Mouse (Mus musculus) hindbrain, postnatal 0 days (tissue): ENCODE data around the gene March4. TPM values are rescaled to one million over a fixed set of nuclear protein-coding genes. Genes with fewer than 3 reads are reported as not detected.
A peak's percentile ranks its signal among the peaks of the same experiment; 100 is the strongest.

Experiments used
- ATAC-seq: fragments of 200-750 bp; cut with Nextera tagmentation; 2 replicates; pipeline ENCODE4 v1.8.0; 2017; ENCODE audit warnings: mild to moderate bottlenecking, moderate TSS enrichment, moderate library complexity
- DNase-seq: peaks from one replicate; pipeline ENCODE4 v3.0.0-alpha.2; 2015; ENCODE audit warnings: low spot score
- H3K27ac ChIP-seq: fragments of 300-500 bp; sonication (generic); 2 replicates; pipeline ENCODE4 v1.5.1; 2014; ENCODE audit warnings: mild to moderate bottlenecking
- H3K27me3 ChIP-seq: fragments of 300-500 bp; sonication (generic); 2 replicates; pipeline ENCODE4 v1.6.1; 2014; ENCODE audit warnings: low read length, mixed read lengths; ENCODE audit not compliant: insufficient read depth
- H3K36me3 ChIP-seq: fragments of 300-500 bp; sonication (generic); 2 replicates; pipeline ENCODE4 v1.6.1; 2014; ENCODE audit warnings: low read length, mixed read lengths; ENCODE audit not compliant: insufficient read depth
- H3K4me1 ChIP-seq: fragments of 300-500 bp; sonication (generic); 2 replicates; pipeline ENCODE4 v1.6.1; 2014; ENCODE audit warnings: antibody characterized with exemption, low read length, mixed read lengths; ENCODE audit not compliant: insufficient read depth
- H3K4me2 ChIP-seq: fragments of 300-500 bp; sonication (generic); 2 replicates; pipeline ENCODE4 v1.6.1; 2014; ENCODE audit warnings: low read depth, mild to moderate bottlenecking, low read length, moderate library complexity, mixed read lengths
- H3K4me3 ChIP-seq: fragments of 300-500 bp; sonication (generic); 2 replicates; pipeline ENCODE4 v1.5.1; 2014; ENCODE audit warnings: low read length
- H3K9ac ChIP-seq: fragments of 300-500 bp; sonication (generic); replicated peaks from 2 replicates; pipeline ENCODE4 v1.6.1; 2014; ENCODE audit warnings: mild to moderate bottlenecking, low read length, moderate library complexity, mixed read lengths
- H3K9me3 ChIP-seq: fragments of 300-500 bp; sonication (generic); 2 replicates; pipeline ENCODE4 v1.6.1; 2016; ENCODE audit warnings: low read length, mixed read lengths
- CTCF ChIP-seq: IDR thresholded peaks from 2 replicates; pipeline ENCODE4 v1.5.1; 2016; ENCODE audit warnings: antibody characterized with exemption, control low read depth, low read depth
- WGBS: fragments of 180-500 bp; shearing (Covaris S2); extraction: QIAGEN DNeasy Blood & Tissue Kit; methylation state at CpG from one replicate; pipeline ENCODE4 v1.1.7; 2014; 5-methylcytosine and 5-hydroxymethylcytosine counted together
- polyA plus RNA-seq: library from polyadenylated mRNA; unstranded; fragments of >200 nt; fragmentation: Nextera tagmentation; extraction: Ambion mirVana; gene quantifications from 2 replicates; pipeline ENCODE4 v1.2.1, GENCODE M21; 2015
- total RNA-seq: library from RNA; depleted of rRNA; stranded (reverse); fragments of >200 nt; gene quantifications from 2 replicates; pipeline ENCODE4 v1.2.3, GENCODE M21; 2014

The March4 gene
- total and polyA plus RNA-seq, 2 experiments from 2014 or later = 7.5 to 34.6 TPM

- H3K27ac ChIP-seq = no peak overlapping the region
- H3K36me3 ChIP-seq = no peaks in the 10 kb centered on the region
- TF ChIP-seq CTCF = no peak
- no peak overlapping the region for H3K4me3 ChIP-seq
- WGBS = 31% methylated on average over 2 of the region's 2 CpGs
- ATAC-seq (no peak), DNase-seq (no peak)
- H3K9ac ChIP-seq = no peak overlapping the region
- H3K4me1 ChIP-seq = no peaks in the 10 kb centered on the region
- H3K27me3 ChIP-seq = no peaks in the 10 kb centered on the region
- H3K4me2 ChIP-seq = no peak overlapping the region
- no peaks in the 10 kb centered on the region for H3K9me3 ChIP-seq
These were observed 21.9 kb upstream of the March4 start for GRCm38 (mm10) chr1:72558625-72559024.

- Histone ChIP-seq H3K4me3 (no peak overlapping the region), H3K4me1 (no peaks in the 10 kb centered on the region), H3K27ac (no peak overlapping the region), H3K9ac (no peak overlapping the region), H3K36me3 (no peaks in the 10 kb centered on the region), H3K27me3 (no peaks in the 10 kb centered on the region), H3K9me3 (no peaks in the 10 kb centered on the region), H3K4me2 (no peak overlapping the region)
- TF ChIP-seq CTCF = no peak
- no peak for DNase-seq
- WGBS = 93% methylated on average over 3 of the region's 3 CpGs
- ATAC-seq = no peak
These were observed 19.7 kb upstream of the March4 start for GRCm38 (mm10) chr1:72556471-72556870.

GRCm38 (mm10) chr1:72550317-72550716 is 13.6 kb upstream of the March4 start:
- Histone ChIP-seq H3K4me2 (no peak overlapping the region), H3K9ac (no peak overlapping the region), H3K36me3 (no peaks in the 10 kb centered on the region), H3K4me1 (no peaks in the 10 kb centered on the region), H3K9me3 (no peaks in the 10 kb centered on the region), H3K4me3 (no peak overlapping the region), H3K27ac (no peak overlapping the region), H3K27me3 (no peaks in the 10 kb centered on the region)
- DNase-seq (no peak), ATAC-seq (no peak)
- TF ChIP-seq CTCF = no peak
- WGBS = 88% methylated on average over 2 of the region's 2 CpGs

- Histone ChIP-seq H3K4me3 (no peak overlapping the region), H3K9ac (no peak overlapping the region), H3K27ac (0 out of 2 replicates have a peak overlapping the region, but pooled peaks have one; percentile 20), H3K36me3 (no peaks in the 10 kb centered on the region), H3K4me2 (peak overlapping the region; percentile 57), H3K9me3 (no peaks in the 10 kb centered on the region), H3K4me1 (0 out of 2 replicates have a peak, but pooled peaks cover 4% of the 10 kb centered on the region), H3K27me3 (no peaks in the 10 kb centered on the region)
- TF ChIP-seq CTCF = no peak
- WGBS = 51% methylated on average over 5 of the region's 5 CpGs
- no peak for ATAC-seq
- DNase-seq = no peak
These were observed 1.5 kb upstream of the March4 start for GRCm38 (mm10) chr1:72538266-72538665.

- Histone ChIP-seq H3K4me3 (peak overlapping the region; percentile 61), H3K4me2 (peak overlapping the region; percentile 57), H3K36me3 (no peaks in the 10 kb centered on the region), H3K4me1 (peaks cover 4% of the 10 kb centered on the region; the same call in 1 of the 2 replicates), H3K27ac (peak overlapping the region; percentile 87), H3K9me3 (no peaks in the 10 kb centered on the region), H3K27me3 (no peaks in the 10 kb centered on the region), H3K9ac (peak overlapping the region; percentile 75)
- TF ChIP-seq CTCF = 0 out of 2 replicates have a peak, but pooled peaks have one; percentile 7
- ATAC-seq = peak; percentile 69
- WGBS = under 1% methylated on average over 34 of the region's 36 CpGs
- DNase-seq = peak; percentile 66
These were observed 782 bp downstream of the March4 start for GRCm38 (mm10) chr1:72535725-72536571.

- ATAC-seq = peak; percentile 28; the same call in 1 of the 2 replicates
- Histone ChIP-seq H3K36me3 (no peaks in the 10 kb centered on the region), H3K9me3 (no peaks in the 10 kb centered on the region), H3K27me3 (no peaks in the 10 kb centered on the region), H3K9ac (peak overlapping the region; percentile 38; the same call in 1 of the 2 replicates), H3K4me1 (peaks cover 4% of the 10 kb centered on the region; the same call in 1 of the 2 replicates), H3K4me2 (peak overlapping the region; percentile 57), H3K4me3 (peak overlapping the region; percentile 61), H3K27ac (0 out of 2 replicates have a peak overlapping the region, but pooled peaks have one; percentile 8)
- peak; percentile 62 for TF ChIP-seq CTCF
- DNase-seq = peak; percentile 47
These were observed 3.3 kb downstream of the March4 start for GRCm38 (mm10) chr1:72533439-72533838.

GRCm38 (mm10) chr1:72532926-72533325 is 3.8 kb downstream of the March4 start:
- Histone ChIP-seq H3K4me1 (peaks cover 1% of the 10 kb centered on the region; the same call in 1 of the 2 replicates), H3K36me3 (no peaks in the 10 kb centered on the region), H3K4me3 (peak overlapping the region; percentile 61), H3K9me3 (no peaks in the 10 kb centered on the region), H3K9ac (peak overlapping the region; percentile 38; the same call in 1 of the 2 replicates), H3K27ac (0 out of 2 replicates have a peak overlapping the region, but pooled peaks have one; percentile 8), H3K27me3 (no peaks in the 10 kb centered on the region), H3K4me2 (peak overlapping the region; percentile 57)
- DNase-seq (peak; percentile 25), ATAC-seq (no peak)
- 52% methylated on average over 5 of the region's 5 CpGs for WGBS
- TF ChIP-seq CTCF = no peak
